In the genomic region with DNA sequence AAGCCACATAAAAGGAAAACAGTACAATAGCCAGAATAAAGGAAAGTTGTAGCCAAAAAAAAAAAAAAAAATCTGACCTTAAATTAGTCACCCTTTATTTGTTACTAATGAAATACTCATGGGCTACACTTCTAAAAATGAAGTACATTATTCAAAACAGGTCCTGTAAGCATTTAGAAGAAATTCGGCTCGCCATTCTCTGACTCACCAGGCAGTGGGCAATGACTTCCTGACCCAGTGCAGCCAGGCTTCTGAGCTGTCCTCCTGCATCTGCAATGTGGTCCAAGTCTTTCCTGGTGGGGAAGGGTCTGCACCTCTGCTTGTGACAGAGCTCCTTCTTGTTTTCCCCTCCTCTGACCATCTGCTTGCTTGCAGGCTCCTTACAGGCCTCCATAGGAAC, we compare ENCODE assay signal across 14 mouse cellular contexts.
"Had no signal": no experiment of that assay in that cellular context is flagged by ENCODE, and none has a peak within 500 bp of the region (broad histone marks: within the 10 kb centered on the region; RNA-seq: fewer than 3 reads in every experiment).

No protein-coding gene starts in this region.

- H3K4me3 ChIP-seq: layer of hippocampus, adult 2 months had no signal

- DNase-seq: kidney, adult 2 months; kidney, postnatal 25 days; layer of hippocampus, adult 9-11 months; liver, postnatal 0 days; lung, embryonic 14.5 days; lung, postnatal 10 days; lung, postnatal 36 days; midbrain, embryonic 14.5 days; right cerebral cortex, postnatal 4 days; thymus, postnatal 25 days had no signal

- H3K27ac ChIP-seq: kidney, postnatal 0 days; layer of hippocampus, adult 2 months; liver, embryonic 14.5 days; stomach, postnatal 0 days had no signal
